ENCODE assay signal across 25 mouse cellular contexts in genomic region chr9:28861983-28862382, GRCm38 (mm10).
"Had no signal": no experiment of that assay in that cellular context is flagged by ENCODE, and none has a peak within 500 bp of the region (broad histone marks: within the 10 kb centered on the region; RNA-seq: fewer than 3 reads in every experiment).

No protein-coding gene starts in this region.

- H3K4me1 ChIP-seq: liver, embryonic 12.5 days; liver, embryonic 15.5 days; lung, embryonic 15.5 days; megakaryocyte, embryonic 14.5 days; midbrain, embryonic 10.5 days; midbrain, embryonic 13.5 days; neural tube, embryonic 12.5 days; stomach, embryonic 15.5 days had no signal

- H3K27me3 ChIP-seq: liver, embryonic 12.5 days; liver, embryonic 15.5 days; lung, embryonic 15.5 days; megakaryocyte, embryonic 14.5 days; midbrain, embryonic 13.5 days; neural tube, embryonic 12.5 days; neural tube, embryonic 15.5 days; stomach, embryonic 15.5 days had no signal

- H3K4me3 ChIP-seq: limb, embryonic 10.5 days; limb, embryonic 13.5 days; liver, embryonic 12.5 days; liver, embryonic 15.5 days; lung, embryonic 15.5 days; megakaryocyte, embryonic 14.5 days; midbrain, embryonic 10.5 days; midbrain, embryonic 13.5 days; neural tube, embryonic 12.5 days; neural tube, embryonic 15.5 days; stomach, embryonic 15.5 days had no signal

- H3K27ac ChIP-seq: limb, embryonic 10.5 days; limb, embryonic 13.5 days; liver, embryonic 12.5 days; liver, embryonic 15.5 days; lung, embryonic 15.5 days; midbrain, embryonic 10.5 days; midbrain, embryonic 13.5 days; neural tube, embryonic 12.5 days; neural tube, embryonic 15.5 days; stomach, embryonic 15.5 days had no signal

- H3K4me2 ChIP-seq: limb, embryonic 13.5 days; liver, embryonic 12.5 days; liver, embryonic 15.5 days; lung, embryonic 15.5 days; midbrain, embryonic 13.5 days; neural tube, embryonic 12.5 days; neural tube, embryonic 15.5 days; stomach, embryonic 15.5 days had no signal

- H3K9me3 ChIP-seq: limb, embryonic 10.5 days; limb, embryonic 13.5 days; liver, embryonic 12.5 days; liver, embryonic 15.5 days; lung, embryonic 15.5 days; midbrain, embryonic 10.5 days; midbrain, embryonic 13.5 days; neural tube, embryonic 12.5 days; neural tube, embryonic 15.5 days; stomach, embryonic 15.5 days had no signal

- H3K36me3 ChIP-seq: limb, embryonic 10.5 days; limb, embryonic 13.5 days; liver, embryonic 12.5 days; liver, embryonic 15.5 days; lung, embryonic 15.5 days; midbrain, embryonic 10.5 days; midbrain, embryonic 13.5 days; neural tube, embryonic 12.5 days; neural tube, embryonic 15.5 days; stomach, embryonic 15.5 days had no signal

- DNase-seq: kidney, adult 18-20 months; kidney, adult 9 months; kidney, postnatal 14 days; kidney, postnatal 4 days; layer of hippocampus, adult 9-11 months; layer of hippocampus, postnatal 36 days; liver; lung, adult 18-20 months; lung, postnatal 10 days; lung, postnatal 36 days; spleen, adult 18-20 months; thymus, adult 18-20 months; thymus, postnatal 36 days had no signal

- H3K9ac ChIP-seq: limb, embryonic 13.5 days; liver, embryonic 12.5 days; liver, embryonic 15.5 days; lung, embryonic 15.5 days; midbrain, embryonic 13.5 days; neural tube, embryonic 12.5 days; neural tube, embryonic 15.5 days; stomach, embryonic 15.5 days had no signal

- ATAC-seq: intestine, embryonic 16.5 days; liver, embryonic 12.5 days; midbrain, embryonic 13.5 days had no signal
